Mouse (Mus musculus): ENCODE measurements around the gene Igf2bp3.

- TF ChIP-seq CTCF (IDR thresholded peaks at IDR 0.05; ENCODE audit: low read depth) (peak; percentile 53), EP300 (optimal IDR thresholded peaks at IDR 0.05) (no peak)
Observed at GRCm38 (mm10) chr6:49187299-49187698, 27.5 kb downstream of the Igf2bp3 start.
